ENCODE assay signal across 13 mouse cellular contexts in the genomic region with DNA sequence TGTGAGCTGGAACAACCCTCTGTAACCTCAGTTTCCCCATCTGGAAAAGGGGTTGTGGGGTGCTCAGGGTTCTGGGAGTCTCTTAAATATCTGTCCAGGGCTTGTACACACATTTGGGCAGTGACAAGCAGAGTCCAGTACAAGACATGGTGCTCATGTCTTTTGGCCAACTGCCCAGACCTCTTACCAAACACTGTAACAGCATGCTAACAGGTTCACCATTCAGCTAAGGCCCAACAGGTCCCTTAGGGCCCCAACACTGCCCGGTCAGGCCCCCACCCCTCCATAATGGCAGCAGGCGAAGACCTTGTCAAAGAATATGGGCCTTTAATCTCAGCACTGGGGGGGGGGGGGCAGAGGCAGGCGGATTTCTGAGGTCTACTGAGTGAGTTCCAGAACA. TPM values are rescaled to one million over a fixed set of nuclear protein-coding genes. Genes with fewer than 3 reads are reported as not detected.
A peak's percentile ranks its signal among the peaks of the same experiment; 100 is the strongest.
DNase-seq lines count a peak whose midpoint lies in the region; ATAC-seq and TF ChIP-seq lines count a peak whose summit lies in the region.
"Had no signal": no experiment of that assay in that cellular context is flagged by ENCODE, and none has a peak within 500 bp of the region (broad histone marks: within the 10 kb centered on the region; RNA-seq: fewer than 3 reads in every experiment).

No protein-coding gene starts in this region.

- H3K27ac ChIP-seq in gastrocnemius, adult 2 months = peak overlapping the region; percentile 87
- peak overlapping the region; percentile 67; the same call in 1 of the 2 replicates for H3K27ac ChIP-seq in lung, embryonic 14.5 days (ENCODE audit: low read depth)
- H3K27ac ChIP-seq: hindbrain, postnatal 0 days had no signal

- 52% methylated on average over 3 of the region's 3 CpGs for WGBS in lung, embryonic 14.5 days
- 57% methylated on average over 3 of the region's 3 CpGs for WGBS in lung, adult 2 months

- intact Hi-C loops in gastrocnemius, adult 2 months (cut with DNase I) = loop anchor here (2.0 kb wide), 1 partner anchor 31 kb away; no protein-coding TSS in a partner anchor
- intact Hi-C loops in gastrocnemius, postnatal 36 days (cut with DNase I) = loop anchor here (2.0 kb wide), 1 partner anchor 31 kb away; no protein-coding TSS in a partner anchor

- DNase-seq in gastrocnemius, adult 2 months = peak; percentile 57
- no peak for DNase-seq in gastrocnemius, postnatal 36 days
- peak; percentile 62 for DNase-seq in lung, embryonic 14.5 days
- no peak for DNase-seq in lung, adult 2 months
- peak; percentile 55 for DNase-seq in heart, postnatal 4 days
- DNase-seq in skeletal muscle tissue, adult 2 months (ENCODE audit: low read depth, low spot score) = peak; percentile 64
- DNase-seq in testis, postnatal 14 days (ENCODE audit: low spot score) = no peak
- no peak for DNase-seq in thymus, postnatal 4 days
- DNase-seq: cerebellum, postnatal 14 days had no signal

- H3K4me1 ChIP-seq in lung, embryonic 14.5 days (ENCODE audit: insufficient read depth) = peaks cover 6% of the 10 kb centered on the region
- peaks cover 8% of the 10 kb centered on the region for H3K4me1 ChIP-seq in lung, adult 2 months (ENCODE audit: control insufficient read depth, insufficient read depth, low read length)

- TF ChIP-seq CTCF in gastrocnemius, adult 2 months (IDR thresholded peaks at IDR 0.05) = no peak
- no peak for TF ChIP-seq CTCF in lung, embryonic 14.5 days (IDR thresholded peaks at IDR 0.05; ENCODE audit: low read depth)
- TF ChIP-seq CTCF in lung, adult 2 months (IDR thresholded peaks at IDR 0.05; ENCODE audit: insufficient read depth, low read length) = no peak

- ATAC-seq in lung, embryonic 14.5 days (ENCODE audit: insufficient read depth) = no peak
- ATAC-seq: hindbrain, postnatal 0 days; midbrain, embryonic 16.5 days; Patski had no signal

- TF ChIP-seq POLR2A in lung, adult 2 months (IDR thresholded peaks at IDR 0.05; ENCODE audit: borderline replicate concordance, extremely low read depth, low read depth, low read length) = no peak

- no peaks in the 10 kb centered on the region for H3K36me3 ChIP-seq in lung, embryonic 14.5 days (ENCODE audit: insufficient read depth)

- no peaks in the 10 kb centered on the region for H3K9me3 ChIP-seq in lung, embryonic 14.5 days (ENCODE audit: low read depth, low read length)

- no peak overlapping the region for H3K4me3 ChIP-seq in gastrocnemius, adult 2 months
- H3K4me3 ChIP-seq in lung, embryonic 14.5 days (ENCODE audit: low read depth, low read length) = no peak overlapping the region
- H3K4me3 ChIP-seq in lung, adult 2 months (replicated peaks; ENCODE audit: extremely low read depth, low read depth, low read length) = no peak overlapping the region

- H3K27me3 ChIP-seq in lung, embryonic 14.5 days (ENCODE audit: insufficient read depth, low read length) = no peaks in the 10 kb centered on the region
- H3K27me3 ChIP-seq: Patski had no signal

- no peak overlapping the region for H3K4me2 ChIP-seq in lung, embryonic 14.5 days

- H3K9ac ChIP-seq in lung, embryonic 14.5 days = no peak overlapping the region

RNA-seq across cellular contexts. Expression of a gene that starts 26.3 kb away (rescaled TPM):
- total RNA-seq in gastrocnemius, adult 2 months (2021) = 1 to 10 TPM in 1 of 2 experiments, under 1 TPM in 1; 0.79 to 1.0 TPM
- under 1 TPM; 0.54 to 0.66 TPM for total RNA-seq in gastrocnemius, postnatal 36 days (2021)
- 0.46 and 1.1 TPM in 2 replicates for polyA plus RNA-seq in lung, embryonic 14.5 days (2014; fragmentation: Nextera tagmentation; extraction: Ambion mirVana)
- polyA plus RNA-seq in lung, adult 2 months (2012; rRNA removed) = 5.2 and 5.7 TPM in 2 replicates
- 1 to 10 TPM; 1.4 to 1.7 TPM for total RNA-seq in heart, postnatal 4 days (2021)

RNA-seq across cellular contexts. Expression of a gene that starts 37.8 kb away (rescaled TPM):
- total RNA-seq in gastrocnemius, adult 2 months (2021) = not detected
- not detected for total RNA-seq in gastrocnemius, postnatal 36 days (2021)
- not detected in 2 replicates for polyA plus RNA-seq in lung, embryonic 14.5 days (2014; fragmentation: Nextera tagmentation; extraction: Ambion mirVana)
- not detected in 2 replicates for polyA plus RNA-seq in lung, adult 2 months (2012; rRNA removed)
- total RNA-seq in heart, postnatal 4 days (2021) = not detected
- total RNA-seq: hindbrain, postnatal 0 days; layer of hippocampus, adult 18-20 months had no signal
- polyA plus RNA-seq: hindbrain, postnatal 0 days; midbrain, embryonic 16.5 days; Patski had no signal

Comparison
In these comparisons a context has a peak if more than half of its experiments do, and no peak if none do; other contexts are left out.
1. DNase-seq: peak in gastrocnemius, adult 2 months (single experiment), lung, embryonic 14.5 days (single experiment), heart, postnatal 4 days (single experiment) and skeletal muscle tissue, adult 2 months (single experiment); none in gastrocnemius, postnatal 36 days (0 of 2), lung, adult 2 months (single experiment), testis, postnatal 14 days (single experiment) and thymus, postnatal 4 days (single experiment).